Mouse (Mus musculus): ENCODE data around the gene Ttbk2. TPM values are rescaled to one million over a fixed set of nuclear protein-coding genes. Genes with fewer than 3 reads are reported as not detected.

The Ttbk2 gene
- polyA plus RNA-seq, 1 experiment from 2014 or later: 12.3 TPM

DNA sequence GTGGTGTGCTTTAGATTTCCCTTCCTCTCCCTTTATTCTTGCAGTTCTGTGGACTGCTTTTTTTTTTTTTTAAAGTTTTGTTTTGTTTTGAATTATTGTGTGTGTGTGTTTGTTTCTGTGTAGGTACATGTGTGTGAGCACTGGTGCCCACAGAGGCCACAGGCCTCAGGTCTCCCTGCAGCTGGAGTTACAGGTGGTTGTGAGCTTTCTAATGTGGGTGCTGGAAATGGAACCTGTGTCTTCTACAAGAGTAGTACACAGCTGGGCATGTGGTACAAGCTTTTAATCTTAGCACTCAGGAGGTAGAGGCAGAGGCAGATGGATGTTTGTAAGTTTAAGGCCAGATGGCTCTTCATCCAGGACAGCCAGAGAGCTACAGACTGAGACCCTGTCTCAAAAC, 143.4 kb downstream of the Ttbk2 start:
- no peak overlapping the region for H3K9ac ChIP-seq
- H3K4me3 ChIP-seq: no peak overlapping the region
- H3K27ac ChIP-seq (replicated peaks): no peak overlapping the region
- no peak overlapping the region for H3K4me2 ChIP-seq
- H3K27me3 ChIP-seq: no peaks in the 10 kb centered on the region
- H3K4me1 ChIP-seq (replicated peaks): no peaks in the 10 kb centered on the region
- no peaks in the 10 kb centered on the region for H3K9me3 ChIP-seq
- ATAC-seq (ENCODE audit: low read depth): no peak
- H3K36me3 ChIP-seq: peaks cover 49% of the 10 kb centered on the region

DNA sequence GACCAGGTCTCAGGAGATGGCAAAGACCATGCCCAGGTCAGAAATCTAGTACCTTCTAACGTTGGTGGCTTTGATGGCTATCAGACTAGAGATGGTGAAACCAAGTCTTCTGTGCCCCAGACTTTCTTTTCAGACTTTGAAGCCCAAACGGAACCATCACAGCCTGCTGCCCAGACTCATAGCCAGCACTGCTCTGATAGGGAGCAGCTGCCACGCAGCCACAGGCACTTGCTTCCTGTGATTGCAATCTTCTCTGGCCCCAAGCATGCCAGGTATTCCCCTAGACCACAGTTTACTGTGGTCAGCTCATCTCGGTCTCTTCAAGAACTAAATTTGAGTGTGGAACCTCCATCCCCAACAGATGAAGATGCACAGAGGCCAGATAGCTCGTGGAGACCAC, 147.7 kb downstream of the Ttbk2 start:
- H3K4me2 ChIP-seq: no peak overlapping the region
- no peak overlapping the region for H3K9ac ChIP-seq
- no peaks in the 10 kb centered on the region for H3K4me1 ChIP-seq (replicated peaks)
- no peaks in the 10 kb centered on the region for H3K9me3 ChIP-seq
- ATAC-seq (ENCODE audit: low read depth): no peak
- peaks cover 67% of the 10 kb centered on the region for H3K36me3 ChIP-seq
- no peaks in the 10 kb centered on the region for H3K27me3 ChIP-seq
- no peak overlapping the region for H3K4me3 ChIP-seq
- H3K27ac ChIP-seq (replicated peaks): no peak overlapping the region
- 76% methylated on average over 5 of the region's 5 CpGs for WGBS

DNA sequence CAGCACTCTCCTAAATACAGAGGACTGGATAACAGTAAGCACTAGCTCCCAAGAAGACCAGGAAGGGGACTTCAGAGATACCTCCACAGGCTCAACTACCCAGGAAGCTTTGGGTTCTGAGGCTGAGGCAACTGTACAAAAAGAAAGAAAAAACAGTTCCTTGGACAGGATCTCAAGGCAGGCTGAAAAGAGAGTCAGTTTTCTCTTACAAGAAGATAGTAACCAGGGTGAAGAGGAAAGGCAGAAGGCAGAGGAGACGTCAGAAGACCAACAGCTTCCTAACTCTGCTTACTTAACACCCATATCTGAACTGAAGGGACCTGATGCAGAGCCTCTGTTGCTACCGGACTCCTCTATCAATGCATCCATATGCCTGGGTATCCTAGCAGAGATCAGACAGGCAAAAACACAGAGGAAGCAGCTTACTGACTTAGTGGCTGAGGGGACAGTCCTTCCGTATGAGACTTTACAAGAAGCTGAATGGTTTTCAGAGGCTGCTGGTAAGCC, 150.0 kb downstream of the Ttbk2 start:
- no peak overlapping the region for H3K4me3 ChIP-seq
- WGBS: 89% methylated on average over 3 of the region's 3 CpGs
- no peak for ATAC-seq (ENCODE audit: low read depth)

DNA sequence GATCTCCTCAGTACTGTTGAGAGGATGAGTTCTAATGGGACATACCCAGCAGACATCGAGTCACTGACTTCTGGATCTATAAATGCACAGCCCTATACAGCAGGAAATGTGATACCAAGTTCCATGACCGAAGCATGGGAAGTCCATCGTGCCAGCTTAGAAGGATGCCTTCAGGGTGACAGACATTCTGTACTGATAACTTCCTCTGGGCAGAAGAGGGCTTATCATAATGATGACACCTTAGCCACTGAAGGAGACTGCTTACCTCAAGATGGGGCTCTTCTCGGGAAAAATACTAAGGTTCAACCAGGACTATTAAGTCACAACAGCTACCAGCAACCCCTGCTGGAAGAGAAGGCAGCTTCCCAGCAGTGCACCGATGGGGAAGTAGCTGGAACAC, 152.6 kb downstream of the Ttbk2 start:
- ATAC-seq (ENCODE audit: low read depth): no peak
- no peak overlapping the region for H3K9ac ChIP-seq
- no peak overlapping the region for H3K4me3 ChIP-seq
- H3K9me3 ChIP-seq: no peaks in the 10 kb centered on the region
- H3K27ac ChIP-seq (replicated peaks): no peak overlapping the region
- H3K4me2 ChIP-seq: no peak overlapping the region
- H3K4me1 ChIP-seq (replicated peaks): no peaks in the 10 kb centered on the region
- H3K36me3 ChIP-seq: peaks cover 70% of the 10 kb centered on the region
- WGBS: 86% methylated on average over 5 of the region's 5 CpGs
- H3K27me3 ChIP-seq: no peaks in the 10 kb centered on the region

More for the DNA sequence above, 150.0 kb downstream of the Ttbk2 start:
- Histone ChIP-seq H3K36me3 (peaks cover 73% of the 10 kb centered on the region), H3K9ac (no peak overlapping the region), H3K27ac (replicated peaks) (no peak overlapping the region), H3K9me3 (no peaks in the 10 kb centered on the region), H3K27me3 (no peaks in the 10 kb centered on the region), H3K4me2 (no peak overlapping the region), H3K4me1 (replicated peaks) (no peaks in the 10 kb centered on the region)

Other genes starting within 250 kb of the Ttbk2 start
- 28.5 and 29.8 TPM in 2 replicates for gene Haus2, start 241.2 kb downstream of the Ttbk2 start, polyA plus RNA-seq (2015; fragmentation: Nextera tagmentation; extraction: Ambion mirVana)
- 35.5 and 37.9 TPM in 2 replicates for gene Lrrc57, start 241.1 kb downstream of the Ttbk2 start, polyA plus RNA-seq (2015; fragmentation: Nextera tagmentation; extraction: Ambion mirVana)
- gene Stard9, start 221.5 kb downstream of the Ttbk2 start, polyA plus RNA-seq (2015; fragmentation: Nextera tagmentation; extraction: Ambion mirVana): 4.4 and 4.6 TPM in 2 replicates
- gene Cdan1, start 476 bp downstream of the Ttbk2 start, polyA plus RNA-seq (2015; fragmentation: Nextera tagmentation; extraction: Ambion mirVana): 5.7 and 7.2 TPM in 2 replicates
- 32.6 and 33.6 TPM in 2 replicates for gene Ubr1, start 120.1 kb upstream of the Ttbk2 start, polyA plus RNA-seq (2015; fragmentation: Nextera tagmentation; extraction: Ambion mirVana)
- gene Tmem62, start 126.4 kb upstream of the Ttbk2 start, polyA plus RNA-seq (2015; fragmentation: Nextera tagmentation; extraction: Ambion mirVana): 13.0 and 14.0 TPM in 2 replicates
- 76.9 and 83.6 TPM in 2 replicates for gene Ccndbp1, start 157.8 kb upstream of the Ttbk2 start, polyA plus RNA-seq (2015; fragmentation: Nextera tagmentation; extraction: Ambion mirVana)
- gene Epb42, start 186.5 kb upstream of the Ttbk2 start, polyA plus RNA-seq (2015; fragmentation: Nextera tagmentation; extraction: Ambion mirVana): 0.99 and 1.0 TPM in 2 replicates
- 0.33 and 0.68 TPM in 2 replicates for gene Tgm5, start 235.2 kb upstream of the Ttbk2 start, polyA plus RNA-seq (2015; fragmentation: Nextera tagmentation; extraction: Ambion mirVana)